Mouse (Mus musculus) liver, embryonic 16.5 days (tissue): ENCODE data around the gene Fmnl2. TPM values are rescaled to one million over a fixed set of nuclear protein-coding genes. Genes with fewer than 3 reads are reported as not detected.

Source experiments
- ATAC-seq: fragments of 200-750 bp; cut with Nextera tagmentation; 2 replicates; pipeline ENCODE4 v1.8.0; 2017; ENCODE audit warnings: low read depth, mild to moderate bottlenecking, moderate number of reproducible peaks, moderate library complexity
- H3K27ac ChIP-seq: fragments of 300-500 bp; sonication (generic); 2 replicates; pipeline ENCODE4 v1.5.1; 2014; ENCODE audit warnings: mild to moderate bottlenecking, low read length
- H3K27me3 ChIP-seq: fragments of 300-500 bp; sonication (generic); 2 replicates; pipeline ENCODE4 v1.6.1; 2014; ENCODE audit warnings: low read depth, low read length, mixed read lengths; ENCODE audit not compliant: control insufficient read depth, insufficient read depth
- H3K36me3 ChIP-seq: fragments of 300-500 bp; sonication (generic); 2 replicates; pipeline ENCODE4 v1.6.1; 2014; ENCODE audit warnings: mild to moderate bottlenecking; ENCODE audit not compliant: control insufficient read depth, insufficient read depth
- H3K4me1 ChIP-seq: fragments of 300-500 bp; sonication (generic); 2 replicates; pipeline ENCODE4 v1.6.1; 2014; ENCODE audit warnings: low read depth, low read length, mixed read lengths; ENCODE audit not compliant: control insufficient read depth
- H3K4me2 ChIP-seq: fragments of 300-500 bp; sonication (generic); 2 replicates; pipeline ENCODE4 v1.6.1; 2014; ENCODE audit warnings: low read depth, low read length, mixed read lengths
- H3K4me3 ChIP-seq: fragments of 300-500 bp; sonication (generic); 2 replicates; pipeline ENCODE4 v1.5.1; 2014; ENCODE audit warnings: low read depth, mild to moderate bottlenecking, low read length
- H3K9ac ChIP-seq: fragments of 300-500 bp; sonication (generic); 2 replicates; pipeline ENCODE4 v1.6.1; 2014; ENCODE audit warnings: low read depth, low read length
- H3K9me3 ChIP-seq: fragments of 300-500 bp; sonication (generic); replicated peaks from 2 replicates; pipeline ENCODE4 v1.6.1; 2016; ENCODE audit warnings: low read length; ENCODE audit not compliant: control insufficient read depth
- WGBS: fragments of 180-500 bp; shearing (Covaris S2); extraction: QIAGEN DNeasy Blood & Tissue Kit; methylation state at CpG from one replicate; pipeline ENCODE4 v1.1.7; 2014; ENCODE audit not compliant: insufficient replicate concordance; 5-methylcytosine and 5-hydroxymethylcytosine counted together
- polyA plus RNA-seq: library from polyadenylated mRNA; unstranded; fragments of >200 nt; fragmentation: Nextera tagmentation; extraction: Ambion mirVana; gene quantifications from 2 replicates; pipeline ENCODE4 v1.2.1, GENCODE M21; 2015

The Fmnl2 gene
- polyA plus RNA-seq, 1 experiment from 2014 or later = 0.53 TPM

- ATAC-seq = no peak
- H3K9ac ChIP-seq = no peak overlapping the region
- H3K4me1 ChIP-seq = no peaks in the 10 kb centered on the region
- no peak overlapping the region for H3K4me2 ChIP-seq
- H3K27me3 ChIP-seq = no peaks in the 10 kb centered on the region
- no peak overlapping the region for H3K4me3 ChIP-seq
- no peaks in the 10 kb centered on the region for H3K9me3 ChIP-seq
- WGBS = 71% methylated on average over 9 of the region's 9 CpGs
- no peak overlapping the region for H3K27ac ChIP-seq
- no peaks in the 10 kb centered on the region for H3K36me3 ChIP-seq
Measured at GRCm38 (mm10) chr2:52990874-52991687, 133.4 kb downstream of the Fmnl2 start.

DNA sequence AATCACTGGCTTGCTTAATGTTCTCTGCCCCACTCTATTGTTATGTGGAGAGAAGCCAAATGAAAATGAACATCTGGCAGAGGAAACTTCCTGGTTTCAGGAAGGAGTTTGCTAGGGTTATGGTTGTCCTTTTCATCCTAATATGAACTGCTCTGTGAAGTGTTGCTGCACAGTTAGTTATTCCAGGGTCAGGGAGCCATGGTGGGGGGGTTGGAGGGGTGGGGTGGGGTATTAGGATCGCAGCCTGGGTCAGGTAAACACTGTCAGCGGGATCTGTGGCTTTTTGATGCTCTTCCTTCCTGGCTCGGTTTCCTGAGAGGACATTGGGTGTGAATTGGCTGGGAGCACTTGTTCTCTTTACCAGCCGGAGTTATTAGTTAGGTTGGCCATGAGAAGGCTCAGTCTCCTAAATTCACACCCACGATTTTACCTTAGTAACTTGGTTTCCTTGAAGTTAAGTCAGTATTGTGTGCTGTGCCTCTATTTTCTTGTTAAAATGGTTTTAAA, 134.1 kb downstream of the Fmnl2 start:
- no peak for ATAC-seq
- H3K4me2 ChIP-seq = no peak overlapping the region
- no peaks in the 10 kb centered on the region for H3K27me3 ChIP-seq
- WGBS = 25% methylated on average over 5 of the region's 5 CpGs
- H3K9me3 ChIP-seq = no peaks in the 10 kb centered on the region
- no peaks in the 10 kb centered on the region for H3K4me1 ChIP-seq
- H3K9ac ChIP-seq = no peak overlapping the region
- no peak overlapping the region for H3K27ac ChIP-seq
- no peak overlapping the region for H3K4me3 ChIP-seq
- no peaks in the 10 kb centered on the region for H3K36me3 ChIP-seq

GRCm38 (mm10) chr2:52993241-52993640, 135.6 kb downstream of the Fmnl2 start:
- no peak overlapping the region for H3K4me3 ChIP-seq
- no peaks in the 10 kb centered on the region for H3K36me3 ChIP-seq
- no peak overlapping the region for H3K27ac ChIP-seq
- no peaks in the 10 kb centered on the region for H3K4me1 ChIP-seq
- H3K27me3 ChIP-seq = no peaks in the 10 kb centered on the region
- H3K9me3 ChIP-seq = no peaks in the 10 kb centered on the region
- H3K4me2 ChIP-seq = no peak overlapping the region
- H3K9ac ChIP-seq = no peak overlapping the region
- 66% methylated on average over 7 of the region's 7 CpGs for WGBS
- no peak for ATAC-seq

DNA sequence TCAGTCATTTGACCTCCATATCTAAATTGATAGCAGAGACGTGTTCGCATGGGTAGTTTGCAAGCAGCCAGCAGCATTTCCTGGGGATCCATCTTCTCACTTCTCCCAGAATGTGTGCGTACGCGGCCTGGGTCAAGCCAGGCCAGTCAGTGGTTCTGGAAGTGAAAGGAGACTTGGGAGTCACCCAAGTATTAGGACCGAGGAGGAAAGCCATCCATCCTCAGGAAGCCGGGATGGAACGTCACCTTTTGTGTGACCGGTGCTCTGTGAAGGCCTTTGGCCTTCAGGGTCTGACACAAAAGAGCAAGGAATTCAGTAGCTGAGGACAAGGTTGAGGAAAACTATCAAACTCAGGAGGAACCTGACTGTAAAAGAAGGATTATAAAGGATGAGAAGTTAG, 136.9 kb downstream of the Fmnl2 start:
- no peaks in the 10 kb centered on the region for H3K9me3 ChIP-seq
- no peak overlapping the region for H3K4me3 ChIP-seq
- H3K27me3 ChIP-seq = no peaks in the 10 kb centered on the region
- H3K36me3 ChIP-seq = no peaks in the 10 kb centered on the region
- H3K9ac ChIP-seq = no peak overlapping the region
- H3K27ac ChIP-seq = no peak overlapping the region
- WGBS = 81% methylated on average over 9 of the region's 9 CpGs
- ATAC-seq = no peak
- H3K4me1 ChIP-seq = no peaks in the 10 kb centered on the region
- H3K4me2 ChIP-seq = no peak overlapping the region

- ATAC-seq = no peak
- Histone ChIP-seq H3K4me2 (no peak overlapping the region), H3K27me3 (no peaks in the 10 kb centered on the region), H3K9me3 (no peaks in the 10 kb centered on the region), H3K27ac (no peak overlapping the region), H3K36me3 (no peaks in the 10 kb centered on the region), H3K4me3 (no peak overlapping the region), H3K9ac (no peak overlapping the region), H3K4me1 (no peaks in the 10 kb centered on the region)
- WGBS = 64% methylated on average over 15 of the region's 15 CpGs
Measured at GRCm38 (mm10) chr2:52997955-52998750, 140.5 kb downstream of the Fmnl2 start.

- H3K9me3 ChIP-seq = no peaks in the 10 kb centered on the region
- 37% methylated on average over 3 of the region's 3 CpGs for WGBS
- no peak overlapping the region for H3K27ac ChIP-seq
- H3K4me1 ChIP-seq = no peaks in the 10 kb centered on the region
- no peaks in the 10 kb centered on the region for H3K27me3 ChIP-seq
- no peaks in the 10 kb centered on the region for H3K36me3 ChIP-seq
- no peak overlapping the region for H3K9ac ChIP-seq
- H3K4me3 ChIP-seq = no peak overlapping the region
- ATAC-seq = no peak
- H3K4me2 ChIP-seq = no peak overlapping the region
Measured at GRCm38 (mm10) chr2:52999524-52999969, 141.9 kb downstream of the Fmnl2 start.

- no peaks in the 10 kb centered on the region for H3K36me3 ChIP-seq
- WGBS = 61% methylated on average over 3 of the region's 3 CpGs
- no peaks in the 10 kb centered on the region for H3K9me3 ChIP-seq
- no peak overlapping the region for H3K4me3 ChIP-seq
- H3K27ac ChIP-seq = no peak overlapping the region
- no peaks in the 10 kb centered on the region for H3K4me1 ChIP-seq
- H3K4me2 ChIP-seq = no peak overlapping the region
- H3K27me3 ChIP-seq = no peaks in the 10 kb centered on the region
- no peak for ATAC-seq
- no peak overlapping the region for H3K9ac ChIP-seq
Measured at GRCm38 (mm10) chr2:53000446-53000845, 142.8 kb downstream of the Fmnl2 start.

DNA sequence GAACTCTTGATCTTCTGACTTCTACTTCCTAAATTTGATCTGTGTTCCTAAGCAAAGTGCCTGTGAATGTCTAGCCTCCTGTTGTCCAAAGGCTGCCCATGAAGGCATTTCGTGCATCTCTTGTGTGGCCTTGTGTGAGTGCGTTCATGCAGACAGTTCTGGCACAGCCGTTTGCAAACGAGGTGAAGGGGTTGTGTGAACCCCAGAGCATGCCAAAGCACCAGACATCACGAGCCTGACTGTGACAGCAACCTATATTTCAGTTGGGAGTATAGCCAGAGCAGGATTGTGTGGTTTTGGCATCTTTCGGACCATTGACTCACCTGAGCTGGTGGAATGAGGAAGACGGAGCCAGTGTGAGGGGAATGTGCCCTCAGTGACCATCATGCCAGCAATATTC, 148.5 kb downstream of the Fmnl2 start:
- WGBS = 68% methylated on average over 7 of the region's 7 CpGs
- Histone ChIP-seq H3K9me3 (no peaks in the 10 kb centered on the region), H3K4me1 (no peaks in the 10 kb centered on the region), H3K4me3 (no peak overlapping the region), H3K27me3 (no peaks in the 10 kb centered on the region), H3K9ac (no peak overlapping the region), H3K4me2 (no peak overlapping the region), H3K36me3 (no peaks in the 10 kb centered on the region), H3K27ac (no peak overlapping the region)
- ATAC-seq = no peak

GRCm38 (mm10) chr2:53007142-53007541, 149.5 kb downstream of the Fmnl2 start:
- Histone ChIP-seq H3K9ac (no peak overlapping the region), H3K4me3 (no peak overlapping the region), H3K9me3 (no peaks in the 10 kb centered on the region), H3K4me2 (no peak overlapping the region), H3K27me3 (no peaks in the 10 kb centered on the region), H3K4me1 (no peaks in the 10 kb centered on the region), H3K36me3 (no peaks in the 10 kb centered on the region), H3K27ac (no peak overlapping the region)
- 22% methylated on average over 5 of the region's 5 CpGs for WGBS
- ATAC-seq = no peak
